Mouse (Mus musculus): ENCODE measurements at regions not wholly inside any gene's neighbourhood (a gene's known extent, or its start where the extent isn't known, plus 50 kb on each side); places are given as distances from the start of the nearest gene placed in this dataset.

DNA sequence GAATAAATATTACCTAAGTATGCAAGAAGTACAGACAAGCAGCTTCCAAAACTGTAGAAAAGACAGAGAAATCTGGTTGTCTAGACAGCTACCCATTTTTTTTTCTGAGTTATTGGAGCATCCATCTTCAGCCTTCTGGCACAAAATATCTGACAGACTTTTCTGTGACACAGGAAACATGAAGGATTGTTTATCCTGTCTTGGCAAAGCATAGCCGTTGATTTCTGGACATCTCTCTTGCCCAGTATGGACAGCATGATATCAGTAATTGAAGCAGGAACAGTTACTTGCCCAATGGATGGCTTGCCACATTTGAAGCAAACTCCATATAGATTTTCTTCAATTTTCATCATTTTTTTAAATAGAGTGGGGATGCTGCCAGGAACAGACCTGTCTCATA is 96.1 kb upstream of the Naaladl2 start:
- DNase-seq (ENCODE audit: low spot score), result no peak

- peak; percentile 10 for DNase-seq (ENCODE audit: low spot score)
Observed at GRCm38 (mm10) chr3:25220601-25221000, 76.5 kb upstream of the Naaladl2 start.

- DNase-seq (ENCODE audit: low spot score), result no peak
Observed at GRCm38 (mm10) chr3:25208041-25208685, 64.1 kb upstream of the Naaladl2 start.

All from embryo, embryonic 10 days (tissue).